Mouse (Mus musculus) erythroblast, embryonic 14.5 days (primary cell): ENCODE results near the gene Mgat5b.

Experiments
- GATA1 ChIP-seq: IDR thresholded peaks from 2 replicates; pipeline ENCODE4 v1.6.1; 2012; ENCODE audit warnings: low read length, inconsistent platforms, mixed read lengths
- TAL1 ChIP-seq: IDR thresholded peaks from 3 replicates; pipeline ENCODE4 v1.6.1; 2012; ENCODE audit warnings: low read length, inconsistent platforms, mixed read lengths

DNA sequence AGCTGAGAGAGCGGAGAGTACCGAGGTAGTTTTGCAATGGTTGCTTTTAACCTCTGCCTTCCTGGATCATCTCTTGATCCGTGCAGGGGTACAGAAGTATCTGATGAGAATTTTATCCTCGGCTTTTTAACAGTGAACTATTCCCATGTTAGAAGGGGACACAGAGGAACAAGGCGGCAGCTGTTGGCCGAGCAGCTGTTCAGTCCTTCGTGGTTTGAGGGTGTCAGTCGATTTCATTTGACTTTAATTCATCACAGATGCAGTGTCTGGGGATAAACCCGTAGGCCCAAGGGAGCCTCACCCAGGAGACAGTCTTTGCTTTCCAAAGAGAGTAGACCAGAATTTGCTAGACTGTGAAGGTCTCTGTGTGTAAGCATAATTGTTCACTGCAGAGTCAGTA is 47.1 kb upstream of the Mgat5b start:
- TF ChIP-seq GATA1: no peak
- TF ChIP-seq TAL1: no peak
